Mouse (Mus musculus) neural tube, embryonic 15.5 days (tissue): ENCODE measurements at regions not wholly inside any gene's neighbourhood (a gene's known extent, or its start where the extent isn't known, plus 50 kb on each side); places are given as distances from the start of the nearest gene placed in this dataset.
A peak's percentile ranks its signal among the peaks of the same experiment; 100 is the strongest.

Experiments
- ATAC-seq: fragments of 200-750 bp; cut with Nextera tagmentation; 2 replicates; pipeline ENCODE4 v1.8.0; 2017; ENCODE audit warnings: mild to moderate bottlenecking, moderate TSS enrichment, moderate library complexity; ENCODE audit not compliant: low FRiP score
- H3K27ac ChIP-seq: fragments of 300-500 bp; sonication (generic); replicated peaks from 2 replicates; pipeline ENCODE4 v1.5.1; 2015; ENCODE audit warnings: mild to moderate bottlenecking, inconsistent platforms
- H3K27me3 ChIP-seq: fragments of 300-500 bp; sonication (generic); replicated peaks from 2 replicates; pipeline ENCODE4 v1.6.1; 2015; ENCODE audit warnings: inconsistent platforms
- H3K36me3 ChIP-seq: fragments of 300-500 bp; sonication (generic); 2 replicates; pipeline ENCODE4 v1.6.1; 2015; ENCODE audit warnings: inconsistent platforms
- H3K4me1 ChIP-seq: fragments of 300-500 bp; sonication (generic); 2 replicates; pipeline ENCODE4 v1.6.1; 2015; ENCODE audit warnings: inconsistent platforms
- H3K4me2 ChIP-seq: fragments of 300-500 bp; sonication (generic); 2 replicates; pipeline ENCODE4 v1.6.1; 2015; ENCODE audit warnings: inconsistent platforms, mild to moderate bottlenecking, moderate library complexity
- H3K4me3 ChIP-seq: fragments of 300-500 bp; sonication (generic); replicated peaks from 2 replicates; pipeline ENCODE4 v1.5.1; 2015; ENCODE audit warnings: mild to moderate bottlenecking, inconsistent platforms
- H3K9ac ChIP-seq: fragments of 300-500 bp; sonication (generic); replicated peaks from 2 replicates; pipeline ENCODE4 v1.6.1; 2015; ENCODE audit warnings: mild to moderate bottlenecking, inconsistent platforms
- H3K9me3 ChIP-seq: fragments of 300-500 bp; sonication (generic); replicated peaks from 2 replicates; pipeline ENCODE4 v1.6.1; 2016; ENCODE audit warnings: inconsistent platforms
- WGBS: fragments of 180-500 bp; shearing (Covaris S2); methylation state at CpG from one replicate; pipeline ENCODE4 v1.1.7; 2015; ENCODE audit warnings: mixed read lengths; 5-methylcytosine and 5-hydroxymethylcytosine counted together

DNA sequence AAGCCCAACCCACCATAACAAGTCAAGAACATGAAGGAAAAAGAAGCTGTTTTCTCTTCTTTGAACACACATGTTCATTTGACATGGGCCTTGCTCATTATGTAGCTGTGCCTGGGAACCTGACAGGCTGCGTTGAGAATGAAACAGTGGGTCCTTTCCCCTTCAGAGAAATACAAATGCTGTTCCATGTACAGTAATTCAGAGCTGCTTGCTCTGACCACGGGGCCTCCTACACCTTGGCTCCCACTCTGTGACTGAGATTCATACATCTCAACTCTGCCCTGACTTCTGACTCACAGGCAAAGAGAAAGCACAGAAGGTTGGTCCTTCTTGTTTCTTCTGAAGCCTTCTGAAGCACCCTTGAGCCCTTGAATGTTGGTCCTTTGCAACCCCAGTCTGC lies 1345.4 kb upstream of the A1bg start:
- no peaks in the 10 kb centered on the region for H3K4me1 ChIP-seq
- H3K4me2 ChIP-seq: no peak overlapping the region
- no peaks in the 10 kb centered on the region for H3K36me3 ChIP-seq
- no peaks in the 10 kb centered on the region for H3K9me3 ChIP-seq
- H3K27ac ChIP-seq: no peak overlapping the region
- no peak for ATAC-seq
- no peak overlapping the region for H3K9ac ChIP-seq
- H3K4me3 ChIP-seq: no peak overlapping the region
- WGBS: 85% methylated on average over 2 of the region's 2 CpGs
- H3K27me3 ChIP-seq: no peaks in the 10 kb centered on the region

DNA sequence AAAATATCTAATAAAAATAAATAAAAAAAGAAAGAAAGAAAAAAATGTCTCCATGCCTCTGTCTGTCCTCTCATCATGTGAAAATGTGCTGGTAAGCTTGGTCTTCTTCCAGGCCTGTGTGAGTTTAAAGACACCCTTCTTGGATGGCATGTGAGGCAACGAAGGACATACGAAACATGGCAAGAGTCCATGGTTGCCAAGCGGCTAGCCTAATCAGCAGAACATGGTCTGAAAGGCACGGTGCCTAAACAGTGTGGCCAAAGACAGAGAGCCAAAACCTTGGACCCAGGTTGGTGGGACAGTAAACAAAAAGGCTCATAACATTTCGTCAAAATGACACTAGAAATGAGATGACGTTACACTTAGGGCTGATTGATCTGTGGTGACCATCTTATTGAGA lies 1344.7 kb upstream of the A1bg start:
- ATAC-seq: no peak

DNA sequence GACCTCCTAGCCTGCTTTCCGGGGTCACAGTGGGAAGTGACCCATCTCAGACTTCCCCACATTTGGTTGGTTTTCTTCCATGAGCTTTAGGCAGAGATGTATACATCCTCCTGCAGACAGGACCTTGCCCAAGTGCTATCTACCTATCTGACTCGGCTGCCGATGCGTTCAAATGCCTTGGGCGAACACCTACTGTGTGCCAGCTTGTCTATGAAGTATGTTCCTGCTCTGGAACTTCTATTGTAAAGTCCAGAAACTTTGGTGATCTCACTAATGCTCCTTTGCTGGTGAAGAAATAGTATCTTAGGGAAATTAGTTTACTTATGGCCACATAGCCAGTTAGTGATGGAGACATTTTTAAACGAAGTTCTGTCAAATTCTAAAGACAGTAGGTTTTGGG lies 1343.2 kb upstream of the A1bg start:
- 91% methylated on average over 6 of the region's 6 CpGs for WGBS
- Histone ChIP-seq H3K4me2 (no peak overlapping the region), H3K36me3 (no peaks in the 10 kb centered on the region), H3K27me3 (no peaks in the 10 kb centered on the region), H3K4me1 (no peaks in the 10 kb centered on the region), H3K27ac (no peak overlapping the region), H3K9me3 (no peaks in the 10 kb centered on the region), H3K9ac (no peak overlapping the region), H3K4me3 (no peak overlapping the region)
- ATAC-seq: no peak

More for the DNA sequence above, 1344.7 kb upstream of the A1bg start:
- WGBS: 88% methylated on average over 6 of the region's 6 CpGs
- no peaks in the 10 kb centered on the region for H3K4me1 ChIP-seq
- H3K9me3 ChIP-seq: no peaks in the 10 kb centered on the region
- H3K27ac ChIP-seq: no peak overlapping the region
- H3K36me3 ChIP-seq: no peaks in the 10 kb centered on the region
- H3K27me3 ChIP-seq: no peaks in the 10 kb centered on the region
- H3K4me2 ChIP-seq: no peak overlapping the region
- no peak overlapping the region for H3K4me3 ChIP-seq
- no peak overlapping the region for H3K9ac ChIP-seq

DNA sequence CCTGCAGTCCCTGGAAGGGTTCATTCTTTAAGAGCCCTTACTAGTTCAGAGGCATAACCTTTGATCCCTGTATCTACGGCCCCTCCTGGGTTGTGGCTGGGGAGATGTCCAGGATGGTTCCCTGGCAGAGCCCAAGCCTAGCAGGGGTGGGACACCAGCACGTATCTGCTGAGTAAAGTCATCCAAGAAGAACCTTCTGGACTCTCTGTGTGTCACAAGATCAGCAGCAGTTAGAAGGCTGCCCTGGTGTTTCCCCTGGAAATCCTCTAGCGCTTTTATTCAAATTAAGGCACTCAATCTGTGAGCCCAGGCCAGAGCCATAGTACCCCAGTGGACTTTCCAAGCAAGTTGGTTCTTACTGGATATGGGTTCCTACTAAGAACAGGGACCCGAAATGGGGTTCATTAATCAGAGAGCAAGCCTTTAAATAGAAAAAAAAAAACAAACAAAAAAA lies 1342.7 kb upstream of the A1bg start:
- Histone ChIP-seq H3K9ac (no peak overlapping the region), H3K27me3 (no peaks in the 10 kb centered on the region), H3K4me3 (no peak overlapping the region), H3K4me2 (no peak overlapping the region), H3K36me3 (no peaks in the 10 kb centered on the region), H3K9me3 (no peaks in the 10 kb centered on the region), H3K27ac (no peak overlapping the region), H3K4me1 (no peaks in the 10 kb centered on the region)
- no peak for ATAC-seq
- WGBS: 81% methylated on average over 4 of the region's 4 CpGs

DNA sequence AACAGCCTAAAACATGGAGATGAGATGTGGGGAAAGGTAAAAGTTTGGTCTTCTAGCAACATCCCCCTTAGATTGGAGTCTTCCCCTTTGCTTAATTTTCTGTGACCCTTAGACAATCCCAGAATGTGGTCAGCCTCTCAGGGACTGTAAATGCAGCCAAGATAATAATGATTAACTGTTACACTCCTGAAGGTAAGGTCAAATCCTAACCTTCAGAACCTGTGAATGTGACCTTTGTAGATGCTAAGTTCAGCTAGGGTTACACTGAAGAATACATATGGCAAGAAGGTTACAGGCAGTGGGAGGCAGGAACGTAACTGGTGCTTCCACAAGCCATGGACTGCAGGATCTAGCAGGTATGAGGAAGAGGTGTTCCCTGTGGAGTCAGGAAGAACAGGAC lies 1342.2 kb upstream of the A1bg start:
- no peaks in the 10 kb centered on the region for H3K27me3 ChIP-seq
- H3K9ac ChIP-seq: no peak overlapping the region
- ATAC-seq: no peak
- no peaks in the 10 kb centered on the region for H3K4me1 ChIP-seq
- no peak overlapping the region for H3K27ac ChIP-seq
- no peaks in the 10 kb centered on the region for H3K36me3 ChIP-seq
- H3K4me3 ChIP-seq: no peak overlapping the region
- H3K9me3 ChIP-seq: no peaks in the 10 kb centered on the region
- 86% methylated on average over 1 of the region's 1 CpGs for WGBS
- no peak overlapping the region for H3K4me2 ChIP-seq

DNA sequence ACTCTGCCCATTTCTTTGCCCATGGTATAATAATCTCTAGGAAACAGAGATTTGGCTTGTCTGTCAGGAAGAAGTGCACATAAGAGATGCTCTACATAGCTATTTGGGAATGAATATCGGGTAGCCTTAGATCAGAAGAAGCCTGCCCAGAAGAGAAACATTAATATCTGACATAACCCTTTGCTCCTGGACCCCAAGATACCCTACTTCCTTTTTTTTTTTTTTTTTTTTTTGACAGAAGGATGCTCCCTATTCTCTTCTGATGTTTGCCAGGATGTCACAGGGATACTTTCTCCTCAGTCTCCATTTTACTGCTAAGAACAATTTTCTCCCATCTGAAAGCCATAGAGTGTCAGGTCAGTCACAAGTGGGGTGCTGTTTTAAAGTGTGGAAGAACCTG lies 1341.4 kb upstream of the A1bg start:
- WGBS: 89% methylated on average over 1 of the region's 1 CpGs
- Histone ChIP-seq H3K27ac (no peak overlapping the region), H3K36me3 (no peaks in the 10 kb centered on the region)

DNA sequence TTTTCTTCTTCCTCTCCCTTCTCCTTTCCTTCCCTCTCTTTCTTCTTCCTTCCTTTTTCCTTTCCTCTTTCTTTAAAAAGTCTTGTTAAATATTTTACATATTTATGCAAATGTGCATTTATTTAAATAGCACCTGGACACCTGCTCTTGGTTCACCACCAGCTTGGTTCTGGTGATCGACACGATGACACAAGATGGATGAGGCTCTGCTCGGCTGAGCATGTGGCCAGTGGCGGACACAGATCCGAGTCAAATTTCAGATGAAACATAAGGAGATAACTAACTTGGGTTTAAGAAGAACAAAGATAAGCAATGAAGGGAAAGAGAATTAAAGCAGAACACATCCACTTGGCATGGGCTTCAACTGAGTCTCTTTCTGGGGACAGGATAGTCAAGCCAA lies 1339.7 kb upstream of the A1bg start:
- H3K4me2 ChIP-seq: no peak overlapping the region
- no peak overlapping the region for H3K27ac ChIP-seq
- no peak for ATAC-seq
- no peak overlapping the region for H3K9ac ChIP-seq
- peaks cover 6% of the 10 kb centered on the region; the same call in 1 of the 2 replicates for H3K4me1 ChIP-seq
- H3K9me3 ChIP-seq: no peaks in the 10 kb centered on the region
- H3K4me3 ChIP-seq: no peak overlapping the region
- H3K36me3 ChIP-seq: no peaks in the 10 kb centered on the region
- WGBS: 90% methylated on average over 5 of the region's 5 CpGs
- no peaks in the 10 kb centered on the region for H3K27me3 ChIP-seq

More for the DNA sequence above, 1341.4 kb upstream of the A1bg start:
- Histone ChIP-seq H3K4me3 (no peak overlapping the region), H3K27me3 (no peaks in the 10 kb centered on the region), H3K4me2 (no peak overlapping the region), H3K9me3 (no peaks in the 10 kb centered on the region), H3K4me1 (no peaks in the 10 kb centered on the region), H3K9ac (no peak overlapping the region)
- ATAC-seq: no peak

DNA sequence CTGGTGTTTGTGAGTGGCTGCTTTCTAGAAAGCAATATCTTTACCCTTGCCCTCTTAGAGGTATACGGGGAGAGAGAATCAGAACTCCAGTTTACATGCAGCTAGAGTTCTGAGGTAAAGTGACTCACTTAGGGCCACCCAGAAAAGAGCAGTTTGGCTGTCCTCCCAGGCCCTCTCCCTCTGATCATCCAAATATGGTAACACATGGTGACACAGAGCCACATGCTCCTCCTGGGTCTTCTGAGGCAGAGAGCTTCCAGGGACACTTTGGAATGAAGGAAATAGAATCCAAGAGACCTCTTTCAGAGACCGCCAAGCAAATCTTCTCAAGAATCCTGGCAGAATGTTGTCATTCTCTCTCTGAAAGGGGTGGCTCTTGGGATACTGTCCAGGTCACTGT lies 1338.7 kb upstream of the A1bg start:
- 94% methylated on average over 2 of the region's 2 CpGs for WGBS
- H3K9me3 ChIP-seq: no peaks in the 10 kb centered on the region
- ATAC-seq: no peak
- H3K27ac ChIP-seq: no peak overlapping the region
- no peak overlapping the region for H3K4me2 ChIP-seq
- H3K27me3 ChIP-seq: no peaks in the 10 kb centered on the region
- H3K9ac ChIP-seq: no peak overlapping the region
- H3K4me1 ChIP-seq: peaks cover 6% of the 10 kb centered on the region; the same call in 1 of the 2 replicates
- H3K4me3 ChIP-seq: no peak overlapping the region
- H3K36me3 ChIP-seq: no peaks in the 10 kb centered on the region

DNA sequence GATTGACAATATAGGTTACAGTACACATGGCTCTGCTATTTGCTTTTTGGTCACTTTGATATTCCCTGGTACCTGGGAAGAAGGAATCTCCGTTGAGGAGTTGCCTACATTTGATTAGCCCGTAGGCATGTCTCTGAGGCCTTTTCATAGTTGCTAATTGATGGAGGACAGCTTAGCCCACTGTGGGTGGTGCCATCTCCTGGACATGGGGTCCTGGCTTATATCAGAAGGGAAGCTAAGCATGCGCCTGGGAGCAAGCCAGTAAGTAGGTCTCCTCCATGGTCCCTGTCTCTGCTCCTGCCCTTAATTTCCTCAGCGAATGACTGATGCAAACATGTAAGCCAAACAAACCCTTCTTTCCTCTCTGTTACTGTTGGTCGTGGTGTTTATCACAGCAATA lies 1335.8 kb upstream of the A1bg start:
- Histone ChIP-seq H3K27me3 (no peaks in the 10 kb centered on the region), H3K4me3 (no peak overlapping the region), H3K4me2 (no peak overlapping the region), H3K4me1 (peaks cover 6% of the 10 kb centered on the region; the same call in 1 of the 2 replicates), H3K36me3 (no peaks in the 10 kb centered on the region), H3K9ac (no peak overlapping the region), H3K27ac (no peak overlapping the region), H3K9me3 (no peaks in the 10 kb centered on the region)
- 86% methylated on average over 5 of the region's 5 CpGs for WGBS
- ATAC-seq: no peak

DNA sequence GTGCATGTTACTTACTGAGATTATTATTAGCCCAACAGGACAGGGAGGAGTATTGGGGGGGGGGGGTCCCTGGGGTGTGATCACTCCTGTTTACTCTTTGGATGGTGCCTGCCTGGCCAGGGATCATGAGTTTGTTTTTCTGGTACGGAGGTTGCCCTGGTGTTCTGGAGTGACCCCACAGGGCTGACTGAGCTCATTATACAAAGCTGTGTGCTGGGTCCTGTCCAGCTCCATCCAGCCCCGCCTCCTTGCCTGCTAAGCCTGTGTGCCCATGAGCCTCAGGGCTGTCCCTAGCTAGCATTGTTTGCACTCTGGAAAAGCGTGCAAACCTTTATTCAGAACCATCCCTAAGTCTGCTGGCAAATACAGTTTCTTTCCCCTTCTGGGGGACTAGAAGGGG lies 1335.1 kb upstream of the A1bg start:
- no peaks in the 10 kb centered on the region for H3K9me3 ChIP-seq
- H3K4me1 ChIP-seq: peaks cover 6% of the 10 kb centered on the region; the same call in 1 of the 2 replicates
- H3K4me2 ChIP-seq: no peak overlapping the region
- no peak overlapping the region for H3K4me3 ChIP-seq
- H3K27ac ChIP-seq: no peak overlapping the region
- 24% methylated on average over 3 of the region's 3 CpGs for WGBS
- no peaks in the 10 kb centered on the region for H3K27me3 ChIP-seq
- no peaks in the 10 kb centered on the region for H3K36me3 ChIP-seq
- peak; percentile 38; the same call in 1 of the 2 replicates for ATAC-seq
- H3K9ac ChIP-seq: no peak overlapping the region

DNA sequence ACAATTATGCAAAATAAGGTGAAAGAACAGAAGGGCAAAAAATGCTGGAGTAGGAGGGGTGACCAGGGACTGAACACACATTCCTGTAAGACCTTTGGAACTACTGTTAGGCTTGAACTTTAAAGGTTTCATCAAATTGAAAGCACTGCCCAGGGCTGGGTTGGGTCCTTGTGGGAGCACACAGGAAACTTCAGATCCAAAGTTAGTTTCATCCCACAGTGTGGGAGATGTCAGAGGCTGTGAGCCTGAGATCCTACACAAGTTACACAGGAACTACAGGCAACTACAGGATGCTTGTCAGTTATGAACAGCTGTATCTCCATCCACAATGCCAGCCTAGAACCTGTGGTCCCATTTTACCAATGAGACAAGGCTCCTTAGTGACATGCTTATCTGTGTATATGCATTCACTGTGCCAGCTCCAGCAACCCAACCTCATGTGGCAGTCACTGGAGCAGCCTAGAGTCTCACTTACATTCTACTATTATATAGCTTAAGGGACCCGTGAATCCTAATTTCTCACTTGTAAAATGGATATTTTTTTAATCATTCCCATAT lies 1334.4 kb upstream of the A1bg start:
- Histone ChIP-seq H3K4me2 (no peak overlapping the region), H3K36me3 (no peaks in the 10 kb centered on the region), H3K9me3 (no peaks in the 10 kb centered on the region), H3K4me1 (peaks cover 6% of the 10 kb centered on the region; the same call in 1 of the 2 replicates), H3K27me3 (no peaks in the 10 kb centered on the region), H3K9ac (no peak overlapping the region), H3K4me3 (no peak overlapping the region), H3K27ac (no peak overlapping the region)
- WGBS: 78% methylated on average over 1 of the region's 1 CpGs
- ATAC-seq: no peak

DNA sequence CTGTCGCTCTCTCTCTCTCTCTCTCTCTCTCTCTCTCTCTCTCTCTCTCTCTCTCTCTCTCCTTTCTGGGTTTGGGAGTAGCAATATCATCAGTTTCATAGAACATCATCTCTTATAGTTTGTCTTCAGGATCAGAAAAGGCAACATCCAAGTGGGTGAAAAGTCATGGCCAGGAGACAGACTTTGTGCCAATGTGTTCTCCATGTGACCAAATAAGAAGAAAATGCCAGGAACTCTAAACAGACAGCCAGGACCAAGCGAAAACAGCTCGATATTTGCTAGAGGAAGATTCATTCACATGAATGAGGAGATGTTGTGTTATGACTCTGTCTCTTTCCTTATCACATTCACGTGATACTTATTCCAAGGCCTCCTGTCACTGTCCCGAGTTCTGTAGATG lies 1332.8 kb upstream of the A1bg start:
- no peak for ATAC-seq

More for the DNA sequence above, 1332.8 kb upstream of the A1bg start:
- 89% methylated on average over 5 of the region's 5 CpGs for WGBS
- no peaks in the 10 kb centered on the region for H3K9me3 ChIP-seq
- H3K27ac ChIP-seq: no peak overlapping the region
- H3K9ac ChIP-seq: no peak overlapping the region
- no peak overlapping the region for H3K4me3 ChIP-seq
- no peaks in the 10 kb centered on the region for H3K27me3 ChIP-seq
- peaks cover 6% of the 10 kb centered on the region; the same call in 1 of the 2 replicates for H3K4me1 ChIP-seq
- no peak overlapping the region for H3K4me2 ChIP-seq
- H3K36me3 ChIP-seq: no peaks in the 10 kb centered on the region
